Mouse (Mus musculus) inflammation-experienced regulatory T-cells, adult 6 months (primary cell): ENCODE results near the gene Nup210l. TPM values are rescaled to one million over a fixed set of nuclear protein-coding genes. Genes with fewer than 3 reads are reported as not detected.

Experiments used
- polyA plus RNA-seq, 3 experiments: library from polyadenylated mRNA; unstranded; fragments of 100-300 nt; shearing (Covaris generic); gene quantifications; one replicate each; pipeline ENCODE4 v1.2.1; 2017

Gene Nup210l
- polyA plus RNA-seq, 3 experiments from 2014 or later = 0.18 to 0.51 (median 0.49) TPM

Other genes with a start within 250 kb of the Nup210l start
- gene Il6ra, start 190.9 kb upstream of the Nup210l start, polyA plus RNA-seq = 10 to 100 TPM in 2 of 3 experiments, 1 to 10 TPM in 1; 4.6 to 23.5 (median 19.0) TPM
- gene Atp8b2, start 140.6 kb upstream of the Nup210l start, polyA plus RNA-seq = 10 to 100 TPM; 21.8 to 24.1 (median 22.9) TPM
- gene Hax1, start 105.4 kb upstream of the Nup210l start, polyA plus RNA-seq = 10 to 100 TPM; 59.6 to 87.0 (median 74.0) TPM
- gene 4933434E20Rik, start 52.5 kb upstream of the Nup210l start, polyA plus RNA-seq = 100 to 1,000 TPM; 323 to 414 (median 404) TPM
- 100 to 1,000 TPM; 204 to 305 (median 225) TPM for gene Ubap2l, start 51.5 kb upstream of the Nup210l start, polyA plus RNA-seq
- gene Tpm3, start 31.5 kb upstream of the Nup210l start, polyA plus RNA-seq = 100 to 1,000 TPM; 843 to 975 (median 918) TPM
- 1,000 to 10,000 TPM; 3,921 to 9,955 (median 8,802) TPM for gene Rps27, start 109.5 kb downstream of the Nup210l start, polyA plus RNA-seq
- under 1 TPM in 2 of 3 experiments, not detected in 1; 0.58 to 0.94 TPM for gene Rab13, start 109.6 kb downstream of the Nup210l start, polyA plus RNA-seq
- 10 to 100 TPM; 61.4 to 73.4 (median 68.5) TPM for gene Jtb, start 127.5 kb downstream of the Nup210l start, polyA plus RNA-seq
- gene Creb3l4, start 139.4 kb downstream of the Nup210l start, polyA plus RNA-seq = not detected
- gene Slc39a1, start 144.0 kb downstream of the Nup210l start, polyA plus RNA-seq = 10 to 100 TPM; 35.0 to 72.7 (median 59.5) TPM
- gene Crtc2, start 150.0 kb downstream of the Nup210l start, polyA plus RNA-seq = 10 to 100 TPM; 35.6 to 48.0 (median 37.0) TPM
- 10 to 100 TPM; 19.6 to 25.8 (median 24.2) TPM for gene Dennd4b, start 161.1 kb downstream of the Nup210l start, polyA plus RNA-seq
- gene Gatad2b, start 189.0 kb downstream of the Nup210l start, polyA plus RNA-seq = 10 to 100 TPM; 14.9 to 34.0 (median 28.3) TPM